Mouse (Mus musculus) C2C12 (cell line): ENCODE results near the gene Pnmal2.

Experiments used
- CTCF ChIP-seq: IDR thresholded peaks from one replicate; pipeline ENCODE4 v1.5.1; 2011; ENCODE audit not compliant: control insufficient read depth, insufficient read depth, insufficient read length
- FOSL1 ChIP-seq: IDR thresholded peaks from one replicate; pipeline ENCODE4 v1.8.0; 2011; ENCODE audit warnings: mild to moderate bottlenecking, low read length; ENCODE audit not compliant: poor library complexity, insufficient read depth, severe bottlenecking
- MAX ChIP-seq: IDR thresholded peaks from one replicate; pipeline ENCODE4 v1.6.1; 2011; ENCODE audit warnings: mild to moderate bottlenecking, control low read depth
- MYOG ChIP-seq: IDR thresholded peaks from one replicate; pipeline ENCODE4 v1.6.1; 2011; ENCODE audit not compliant: control insufficient read depth, insufficient read length; ENCODE audit errors: extremely low read depth
- USF1 ChIP-seq: IDR thresholded peaks from one replicate; pipeline ENCODE4 v1.6.1; 2011; ENCODE audit warnings: low read depth, mild to moderate bottlenecking, control low read depth, moderate library complexity

DNA sequence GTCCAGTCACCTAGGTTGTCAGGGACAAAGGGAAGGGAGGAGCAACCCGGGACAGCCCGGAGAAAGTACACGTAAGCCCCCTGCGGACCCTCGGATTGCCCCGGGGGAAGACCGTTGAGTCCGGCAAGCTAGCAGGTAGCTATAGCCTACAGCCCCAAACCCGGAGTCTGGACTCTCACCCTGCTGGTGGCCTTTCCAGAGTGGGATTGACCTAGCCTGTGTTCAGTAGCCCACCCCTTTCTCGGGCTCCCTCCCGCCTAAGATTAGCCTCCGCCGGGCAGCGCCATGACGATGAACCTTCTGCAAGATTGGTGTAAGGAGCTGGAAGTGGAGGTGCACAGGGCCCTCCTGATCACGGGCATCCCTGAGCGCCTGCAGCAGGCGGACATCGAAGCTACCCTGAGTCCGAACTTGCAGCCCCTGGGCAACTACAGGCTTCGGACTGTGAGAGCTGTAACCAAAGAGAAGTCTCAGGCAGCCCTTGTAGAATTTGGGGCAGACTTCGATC, 380 bp downstream of the Pnmal2 start:
- TF ChIP-seq CTCF: no peak
- TF ChIP-seq MAX: no peak
- no peak for TF ChIP-seq USF1
- no peak for TF ChIP-seq MYOG
- TF ChIP-seq FOSL1: no peak
